Mouse (Mus musculus): ENCODE data around the gene Fkbp5. TPM values are rescaled to one million over a fixed set of nuclear protein-coding genes. Genes with fewer than 3 reads are reported as not detected.
"Not testable (repeated sequence)": the region's sequence is repeated elsewhere in the genome, so short reads cannot be mapped to it uniquely, and the experiment has no call there.

Fkbp5 gene
- polyA plus RNA-seq, 1 experiment from 2014 or later, result 32.8 TPM

- H3K27me3 ChIP-seq (replicated peaks; ENCODE audit: low read depth, poor library complexity, severe bottlenecking), result peaks cover 50% of the 10 kb centered on the region
- no peak overlapping the region for H3K4me3 ChIP-seq
- DNase-seq (ENCODE audit: low spot score), result peak; percentile 88
- no peak overlapping the region for H3K27ac ChIP-seq (replicated peaks)
- H3K9me3 ChIP-seq, result no peaks in the 10 kb centered on the region
- H3K4me1 ChIP-seq, result peaks cover 42% of the 10 kb centered on the region
- WGBS, result 5% methylated on average over 13 of the region's 13 CpGs
- H3K36me3 ChIP-seq (replicated peaks), result no peaks in the 10 kb centered on the region
These were observed 148.9 kb downstream of the Fkbp5 start for GRCm38 (mm10) chr17:28368449-28368848.

GRCm38 (mm10) chr17:28365122-28365521, 152.2 kb downstream of the Fkbp5 start, which contains the start of gene Tulp1:
Tulp1 (minus strand) TSS chr17:28365222.
- Histone ChIP-seq H3K36me3 (replicated peaks) (no peaks in the 10 kb centered on the region), H3K27ac (replicated peaks) (peak within 1 kb of the TSS; percentile 40), H3K27me3 (replicated peaks; ENCODE audit: low read depth, poor library complexity, severe bottlenecking) (peaks cover 71% of the 10 kb centered on the region), H3K4me1 (peaks cover 52% of the 10 kb centered on the region), H3K9me3 (no peaks in the 10 kb centered on the region), H3K4me3 (peak within 1 kb of the TSS; percentile 56)
- 25% methylated on average over 8 of the region's 8 CpGs for WGBS
- DNase-seq (ENCODE audit: low spot score), result no peak

- WGBS, result 4% methylated on average over 6 of the region's 6 CpGs
- no peaks in the 10 kb centered on the region for H3K36me3 ChIP-seq (replicated peaks)
- DNase-seq (ENCODE audit: low spot score), result no peak
- H3K4me3 ChIP-seq, result peak overlapping the region; percentile 56
- peak overlapping the region; percentile 71; the same call in 1 of the 2 replicates for H3K27ac ChIP-seq (replicated peaks)
- H3K4me1 ChIP-seq, result peaks cover 52% of the 10 kb centered on the region
- H3K27me3 ChIP-seq (replicated peaks; ENCODE audit: low read depth, poor library complexity, severe bottlenecking), result peaks cover 82% of the 10 kb centered on the region
- H3K9me3 ChIP-seq, result no peaks in the 10 kb centered on the region; the same call in 1 of the 2 replicates
These were observed 153.8 kb downstream of the Fkbp5 start for GRCm38 (mm10) chr17:28363507-28363906.

GRCm38 (mm10) chr17:28362653-28363292, 154.6 kb downstream of the Fkbp5 start:
- DNase-seq (ENCODE audit: low spot score), result peak; percentile 53
- Histone ChIP-seq H3K9me3 (no peaks in the 10 kb centered on the region; the same call in 1 of the 2 replicates), H3K4me1 (peaks cover 53% of the 10 kb centered on the region), H3K27ac (replicated peaks) (peak overlapping the region; percentile 71), H3K4me3 (peak overlapping the region; percentile 56), H3K36me3 (replicated peaks) (no peaks in the 10 kb centered on the region), H3K27me3 (replicated peaks; ENCODE audit: low read depth, poor library complexity, severe bottlenecking) (peaks cover 90% of the 10 kb centered on the region)
- WGBS, result under 1% methylated on average over 25 of the region's 25 CpGs

- no peak for DNase-seq (ENCODE audit: low spot score)
- H3K4me3 ChIP-seq, result peak overlapping the region; percentile 56
- H3K9me3 ChIP-seq, result no peaks in the 10 kb centered on the region; the same call in 1 of the 2 replicates
- H3K27ac ChIP-seq (replicated peaks), result peak overlapping the region; percentile 71
- peaks cover 50% of the 10 kb centered on the region for H3K4me1 ChIP-seq
- WGBS, result 33% methylated on average over 11 of the region's 11 CpGs
- peaks cover 93% of the 10 kb centered on the region for H3K27me3 ChIP-seq (replicated peaks; ENCODE audit: low read depth, poor library complexity, severe bottlenecking)
- no peaks in the 10 kb centered on the region for H3K36me3 ChIP-seq (replicated peaks)
These were observed 155.2 kb downstream of the Fkbp5 start for GRCm38 (mm10) chr17:28361921-28362652.

GRCm38 (mm10) chr17:28360531-28361277, 156.6 kb downstream of the Fkbp5 start:
- Histone ChIP-seq H3K4me3 (no peak overlapping the region), H3K36me3 (replicated peaks) (no peaks in the 10 kb centered on the region), H3K27me3 (replicated peaks; ENCODE audit: low read depth, poor library complexity, severe bottlenecking) (peaks cover 99% of the 10 kb centered on the region), H3K27ac (replicated peaks) (no peak overlapping the region), H3K9me3 (no peaks in the 10 kb centered on the region; the same call in 1 of the 2 replicates), H3K4me1 (peaks cover 55% of the 10 kb centered on the region)
- 84% methylated on average over 9 of the region's 9 CpGs for WGBS
- no peak for DNase-seq (ENCODE audit: low spot score)

GRCm38 (mm10) chr17:28358576-28359261, 158.6 kb downstream of the Fkbp5 start:
- DNase-seq (ENCODE audit: low spot score); H3K27ac ChIP-seq (replicated peaks); H3K9me3 ChIP-seq; H3K36me3 ChIP-seq (replicated peaks): not testable (repeated sequence)
- H3K4me3 ChIP-seq, result 0 out of 2 replicates have a peak overlapping the region, but pooled peaks have one; percentile 12
- H3K27me3 ChIP-seq (replicated peaks; ENCODE audit: low read depth, poor library complexity, severe bottlenecking), result peaks cover 90% of the 10 kb centered on the region
- peaks cover 40% of the 10 kb centered on the region for H3K4me1 ChIP-seq
- 14% methylated on average over 24 of the region's 24 CpGs for WGBS

GRCm38 (mm10) chr17:28355871-28356270, 161.5 kb downstream of the Fkbp5 start:
- 90% methylated on average over 12 of the region's 12 CpGs for WGBS
- H3K27me3 ChIP-seq (replicated peaks; ENCODE audit: low read depth, poor library complexity, severe bottlenecking), result peaks cover 85% of the 10 kb centered on the region
- DNase-seq (ENCODE audit: low spot score), result no peak

GRCm38 (mm10) chr17:28352018-28352417, 165.3 kb downstream of the Fkbp5 start:
- Histone ChIP-seq H3K4me1 (peaks cover 62% of the 10 kb centered on the region), H3K27ac (replicated peaks) (peak overlapping the region; percentile 96), H3K36me3 (replicated peaks) (0 out of 2 replicates have a peak, but pooled peaks cover 2% of the 10 kb centered on the region), H3K4me3 (peak overlapping the region; percentile 91), H3K27me3 (replicated peaks; ENCODE audit: low read depth, poor library complexity, severe bottlenecking) (peaks cover 61% of the 10 kb centered on the region), H3K9me3 (0 out of 2 replicates have a peak, but pooled peaks cover 3% of the 10 kb centered on the region)
- 6% methylated on average over 11 of the region's 11 CpGs for WGBS
- no peak for DNase-seq (ENCODE audit: low spot score)

More at GRCm38 (mm10) chr17:28355871-28356270, 161.5 kb downstream of the Fkbp5 start:
- Histone ChIP-seq H3K4me1 (peaks cover 42% of the 10 kb centered on the region), H3K4me3 (no peak overlapping the region), H3K36me3 (replicated peaks) (no peaks in the 10 kb centered on the region), H3K9me3 (peaks cover 3% of the 10 kb centered on the region; the same call in 1 of the 2 replicates), H3K27ac (replicated peaks) (no peak overlapping the region)

- Histone ChIP-seq H3K4me3 (peak overlapping the region; percentile 91), H3K27me3 (replicated peaks; ENCODE audit: low read depth, poor library complexity, severe bottlenecking) (peaks cover 57% of the 10 kb centered on the region), H3K27ac (replicated peaks) (peak overlapping the region; percentile 96), H3K9me3 (0 out of 2 replicates have a peak, but pooled peaks cover 3% of the 10 kb centered on the region), H3K4me1 (peaks cover 66% of the 10 kb centered on the region), H3K36me3 (replicated peaks) (0 out of 2 replicates have a peak, but pooled peaks cover 2% of the 10 kb centered on the region)
- peak; percentile 76 for DNase-seq (ENCODE audit: low spot score)
- WGBS, result 2% methylated on average over 29 of the region's 29 CpGs
These were observed 165.9 kb downstream of the Fkbp5 start for GRCm38 (mm10) chr17:28351353-28351890.

GRCm38 (mm10) chr17:28350466-28351352, 166.6 kb downstream of the Fkbp5 start, which contains the start of gene Tead3:
Tead3 (minus strand) TSS chr17:28350817.
- WGBS, result under 1% methylated on average over 73 of the region's 73 CpGs
- Histone ChIP-seq H3K27ac (replicated peaks) (peak within 1 kb of the TSS; percentile 96), H3K4me3 (peak within 1 kb of the TSS; percentile 91), H3K36me3 (replicated peaks) (0 out of 2 replicates have a peak, but pooled peaks cover 2% of the 10 kb centered on the region), H3K27me3 (replicated peaks; ENCODE audit: low read depth, poor library complexity, severe bottlenecking) (peaks cover 55% of the 10 kb centered on the region), H3K9me3 (0 out of 2 replicates have a peak, but pooled peaks cover 3% of the 10 kb centered on the region), H3K4me1 (peaks cover 69% of the 10 kb centered on the region)
- peak; percentile 95 for DNase-seq (ENCODE audit: low spot score)
